Mouse (Mus musculus) 416B (cell line): ENCODE measurements around the gene Ssbp3.

Experiments
- DNase-seq: peaks from one replicate; pipeline ENCODE4 v3.0.0; 2011; ENCODE audit warnings: low read depth

Gene Ssbp3

DNA sequence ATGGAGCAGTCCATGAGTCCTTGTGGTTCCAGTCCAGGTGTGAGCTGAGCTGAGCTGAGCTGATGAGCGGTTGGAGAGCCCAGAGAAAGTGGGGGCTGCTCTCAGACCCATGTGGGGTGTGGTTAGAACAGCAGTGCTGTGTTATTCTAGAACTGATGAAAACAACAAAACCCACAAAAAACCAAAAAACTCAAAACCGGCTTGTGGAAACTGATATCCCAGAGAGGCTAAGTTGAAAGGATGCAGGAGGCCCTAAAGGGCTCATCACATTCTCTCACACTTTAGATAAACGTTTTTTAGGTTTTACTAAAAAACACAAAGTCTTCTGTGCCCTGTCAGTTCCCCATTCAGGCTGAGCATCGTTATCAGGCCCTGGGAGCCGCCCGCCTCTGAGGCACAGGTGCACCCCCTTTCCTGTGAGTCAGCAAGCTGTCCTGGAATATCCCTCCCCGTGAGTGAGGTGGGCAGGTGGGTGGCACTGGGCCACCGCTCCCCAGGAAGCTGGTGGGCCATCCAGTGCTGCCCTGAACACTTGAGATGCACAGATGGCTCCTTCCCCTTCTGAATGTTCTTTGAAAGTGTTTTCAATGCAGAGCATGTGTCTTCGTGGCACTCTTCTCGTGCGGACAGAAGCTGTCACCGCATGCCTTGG, 24.6 kb downstream of the Ssbp3 start:
- no peak for DNase-seq

DNA sequence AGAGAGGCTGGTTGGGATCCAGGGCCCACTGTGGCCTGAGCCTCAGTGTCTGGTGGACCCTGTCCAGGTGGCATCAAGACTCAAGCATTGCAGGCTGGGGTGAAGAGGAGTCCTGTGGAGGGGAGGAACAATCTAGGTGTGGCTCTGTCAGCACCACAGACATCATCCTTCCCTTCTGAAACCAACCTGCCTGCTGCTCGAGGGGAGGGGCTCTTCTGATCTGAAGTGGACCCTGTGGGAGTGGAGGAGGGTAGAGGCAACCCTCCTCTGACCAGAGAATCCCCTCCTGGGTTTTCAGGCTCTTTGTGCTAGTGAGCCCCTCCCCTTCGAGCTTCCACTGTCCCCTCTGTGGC, 25.1 kb downstream of the Ssbp3 start:
- DNase-seq, result no peak

GRCm38 (mm10) chr4:106936041-106936440, 25.5 kb downstream of the Ssbp3 start:
- no peak for DNase-seq

- DNase-seq, result no peak
Observed at GRCm38 (mm10) chr4:106936741-106937140, 26.2 kb downstream of the Ssbp3 start.

- DNase-seq, result no peak
Observed at GRCm38 (mm10) chr4:106938506-106939222, 28.2 kb downstream of the Ssbp3 start.

DNA sequence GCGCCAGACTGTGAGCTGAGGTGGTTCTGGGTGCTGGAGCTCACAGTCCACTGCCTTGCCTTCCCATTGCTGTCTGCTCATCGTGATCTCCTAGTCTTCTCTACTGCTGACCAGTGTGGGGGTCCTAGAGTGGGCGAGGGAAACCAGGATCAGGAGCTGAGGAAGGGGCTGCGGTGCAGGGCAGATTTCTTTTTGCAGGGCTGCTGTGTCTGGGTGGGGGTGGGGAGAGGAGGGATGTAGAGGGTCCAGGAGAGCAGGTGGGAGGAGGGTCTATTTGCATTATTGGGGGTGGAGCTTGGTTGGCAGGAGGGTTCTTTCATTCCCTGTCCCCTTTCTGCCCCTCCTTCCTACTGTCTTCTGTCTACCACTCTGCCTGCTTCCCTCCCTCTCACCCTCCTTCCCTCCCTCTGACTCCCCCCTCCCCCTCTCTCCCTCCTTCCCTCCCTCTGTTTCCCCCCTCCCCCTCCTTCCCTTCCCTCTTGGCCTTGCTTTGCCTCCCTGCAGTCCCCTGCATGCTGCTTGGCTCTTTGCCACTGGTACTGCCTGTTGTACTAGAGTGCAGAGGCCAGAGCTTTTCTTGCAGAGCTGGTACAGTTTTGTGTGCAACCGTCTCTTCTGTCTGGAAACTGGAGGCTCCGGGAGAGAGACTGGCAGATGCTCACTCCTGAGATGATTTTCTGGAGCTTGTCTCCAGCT, 28.9 kb downstream of the Ssbp3 start:
- DNase-seq, result peak; percentile 63

DNA sequence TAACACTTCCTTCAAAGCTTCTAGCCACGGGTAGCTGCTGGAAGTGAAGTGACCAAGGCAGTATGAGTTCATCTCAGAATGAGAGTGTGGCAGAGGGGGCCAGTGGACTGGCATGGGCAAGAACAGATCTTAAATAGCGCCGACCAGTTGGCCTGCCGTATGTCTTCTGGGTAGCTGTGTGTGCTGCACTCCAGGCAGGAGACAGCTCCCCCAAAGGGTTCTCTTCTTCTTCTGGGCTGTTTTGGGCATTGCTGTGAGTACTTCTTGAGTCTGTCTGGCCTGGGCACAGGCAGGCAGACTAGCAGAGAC, 29.4 kb downstream of the Ssbp3 start:
- DNase-seq, result no peak

DNA sequence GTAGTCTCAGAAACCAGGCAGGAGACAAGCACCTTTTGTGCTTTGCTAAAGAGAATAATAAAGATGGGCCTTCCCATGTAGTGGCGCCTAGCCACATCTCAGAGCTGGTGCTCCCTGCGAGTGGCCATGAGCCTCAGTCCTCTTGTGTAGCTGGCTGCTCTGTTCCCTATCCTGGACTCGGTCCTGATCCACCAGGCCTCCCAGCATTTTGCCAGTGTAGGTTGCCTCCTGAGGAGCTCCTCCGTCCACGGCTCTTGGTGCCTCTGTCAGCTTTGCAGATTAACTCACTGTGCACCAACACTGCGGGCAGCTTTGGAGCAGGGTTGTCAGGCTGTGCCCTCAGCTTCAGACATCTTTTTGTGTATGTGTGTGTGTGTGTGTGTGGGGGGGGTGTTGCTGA, 30.4 kb downstream of the Ssbp3 start:
- no peak for DNase-seq

- DNase-seq, result no peak
Observed at GRCm38 (mm10) chr4:106941475-106941874, 31.0 kb downstream of the Ssbp3 start.

DNA sequence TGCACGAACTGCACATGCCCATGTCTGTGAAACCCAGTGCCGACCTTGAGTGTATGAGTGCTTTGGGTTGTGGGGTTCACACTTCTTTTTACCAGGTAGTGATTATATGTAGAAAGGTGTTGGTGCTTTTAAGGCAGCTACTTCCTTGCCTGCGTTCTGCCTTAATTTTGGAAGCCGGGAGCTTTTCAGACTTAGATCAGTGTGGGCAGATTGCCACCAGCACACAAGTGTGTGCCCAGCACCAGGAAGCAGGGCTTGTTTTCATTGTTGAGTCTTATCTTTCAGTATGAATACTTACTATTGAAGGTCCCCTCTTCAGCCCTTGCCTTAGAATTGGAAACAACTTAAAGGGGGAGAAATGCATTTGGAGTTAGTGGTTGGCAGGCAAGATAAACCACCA, 32.0 kb downstream of the Ssbp3 start:
- no peak for DNase-seq

DNA sequence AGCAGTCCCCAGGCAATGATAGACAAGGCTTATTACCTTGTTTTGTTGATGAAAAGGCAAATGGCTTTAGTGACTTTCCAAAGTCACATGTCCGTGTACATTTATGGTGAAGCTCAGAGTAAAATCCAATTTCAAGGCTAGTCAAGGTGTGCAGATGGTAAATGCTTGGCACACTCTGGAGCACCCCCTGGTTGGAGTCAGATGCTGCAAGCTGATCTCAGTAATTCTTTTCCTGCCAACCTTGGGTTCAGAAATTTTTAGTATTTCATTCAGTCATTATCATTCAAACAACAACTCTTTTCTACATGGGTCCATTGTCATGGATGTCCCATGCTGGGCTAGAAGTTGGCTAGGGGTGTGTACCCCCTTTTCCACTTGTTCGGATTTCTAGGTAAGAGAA, 33.1 kb downstream of the Ssbp3 start:
- DNase-seq, result no peak

GRCm38 (mm10) chr4:106944898-106945297, 34.4 kb downstream of the Ssbp3 start:
- no peak for DNase-seq

GRCm38 (mm10) chr4:106947741-106948140, 37.2 kb downstream of the Ssbp3 start:
- no peak for DNase-seq

GRCm38 (mm10) chr4:106948546-106948945, 38.0 kb downstream of the Ssbp3 start:
- DNase-seq, result no peak

GRCm38 (mm10) chr4:106949200-106949599, 38.7 kb downstream of the Ssbp3 start:
- DNase-seq, result peak; percentile 47

- no peak for DNase-seq
Observed at GRCm38 (mm10) chr4:106950801-106951200, 40.3 kb downstream of the Ssbp3 start.

- DNase-seq, result peak; percentile 67
Observed at GRCm38 (mm10) chr4:106951455-106951854, 41.0 kb downstream of the Ssbp3 start.

- DNase-seq, result no peak
Observed at GRCm38 (mm10) chr4:106953221-106953620, 42.7 kb downstream of the Ssbp3 start.

DNA sequence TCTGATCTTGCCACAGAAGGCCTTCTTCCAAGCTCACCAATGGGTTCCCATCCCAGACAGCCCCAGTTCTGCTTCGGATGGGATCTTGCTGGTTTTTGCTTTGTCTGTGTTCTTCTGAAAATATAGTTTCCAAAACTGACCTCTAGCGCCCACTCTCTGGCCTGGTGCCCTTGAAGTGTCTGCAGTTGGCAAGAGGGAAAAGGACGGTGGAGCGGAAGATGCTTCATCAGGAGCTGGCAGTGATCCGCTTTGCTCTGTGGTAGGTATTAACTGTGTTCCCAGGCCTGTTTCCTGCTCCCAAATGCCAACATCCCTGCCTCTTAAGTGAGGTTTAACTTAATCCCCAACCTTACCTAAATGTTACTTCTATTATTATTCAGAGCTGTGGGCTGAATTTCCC, 43.3 kb downstream of the Ssbp3 start:
- DNase-seq, result no peak

DNA sequence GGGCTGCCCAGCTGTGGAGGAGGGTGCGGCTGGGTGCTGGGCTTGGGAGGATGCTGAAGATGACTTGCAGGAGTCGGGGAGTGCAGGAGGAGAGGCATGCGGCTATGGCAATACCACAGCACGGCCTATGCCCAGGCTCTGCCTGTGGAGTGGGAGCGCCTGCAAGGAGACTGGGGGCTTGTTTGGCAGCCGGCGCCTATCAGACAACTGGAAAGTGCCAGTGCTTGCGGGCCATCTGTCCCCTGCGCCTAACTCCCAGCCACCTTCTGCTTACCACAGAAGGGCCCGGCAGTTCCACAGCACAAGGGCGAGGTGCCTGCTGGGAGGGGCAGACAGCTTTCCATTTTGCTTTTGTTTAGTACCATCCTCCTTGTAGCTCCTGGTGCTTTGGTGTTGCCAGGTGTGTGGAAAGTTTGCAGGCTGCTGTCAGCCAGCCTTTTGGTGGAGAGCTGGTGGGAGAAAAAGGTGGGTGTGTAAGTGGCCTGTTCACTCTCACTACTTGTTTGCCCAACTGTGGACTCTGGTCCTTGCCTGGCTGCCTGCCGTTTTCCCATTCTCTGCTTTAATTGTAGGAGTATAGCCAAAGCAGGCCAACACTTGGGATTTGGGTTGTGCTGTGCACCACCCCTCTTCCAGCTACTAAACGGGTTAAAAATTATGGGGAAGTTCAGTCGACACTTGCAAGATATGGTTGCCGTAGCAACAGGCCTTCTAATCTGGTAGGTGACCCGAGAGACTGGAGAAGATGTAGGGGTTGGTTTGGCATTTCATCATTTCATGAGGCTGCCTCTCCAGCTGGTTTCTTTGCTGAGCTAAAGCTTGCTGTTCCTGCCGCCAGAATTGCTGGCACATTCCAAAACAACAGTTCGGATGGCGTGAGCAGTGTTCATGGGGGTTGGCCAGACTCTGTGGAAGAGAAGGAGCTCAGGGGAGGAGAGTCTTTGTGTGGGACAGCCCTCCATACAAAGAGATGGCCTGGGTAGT, 45.5 kb downstream of the Ssbp3 start:
- peak; percentile 61 for DNase-seq

DNA sequence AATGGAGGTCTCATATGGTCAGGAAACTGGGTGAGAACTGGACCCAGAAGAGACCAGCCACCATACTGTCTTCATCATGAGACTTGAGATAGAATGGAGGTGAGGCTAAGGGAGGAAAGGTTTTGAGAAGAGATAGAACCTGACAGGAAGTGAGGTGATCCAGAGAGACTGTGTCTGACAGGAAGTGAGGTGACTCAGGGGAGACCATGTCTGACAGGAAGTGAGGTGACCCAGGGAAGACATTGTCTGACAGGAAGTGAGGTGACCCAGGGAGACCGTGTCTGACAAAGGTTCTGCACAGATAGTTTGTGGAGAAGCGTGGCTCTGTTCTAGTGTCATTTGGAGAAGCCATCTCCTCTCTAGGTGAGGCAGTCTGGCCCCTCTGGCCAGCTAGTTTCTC, 47.6 kb downstream of the Ssbp3 start:
- peak; percentile 31 for DNase-seq

GRCm38 (mm10) chr4:106958561-106958960, 48.1 kb downstream of the Ssbp3 start:
- no peak for DNase-seq
